Mouse (Mus musculus) bone marrow macrophage, adult 2 months (primary cell): ENCODE results near the gene Akr1a1.

Experiments used
- CTCF ChIP-seq: IDR thresholded peaks from 2 replicates; pipeline ENCODE4 v1.5.1; 2012; ENCODE audit warnings: low read depth, mild to moderate bottlenecking, low read length, moderate library complexity
- POLR2A ChIP-seq: IDR thresholded peaks from 2 replicates; pipeline ENCODE4 v1.6.1; 2012; ENCODE audit warnings: mild to moderate bottlenecking, low read depth, low read length, borderline replicate concordance

- TF ChIP-seq CTCF: no peak
- TF ChIP-seq POLR2A: no peak
Measured at GRCm38 (mm10) chr4:116692146-116692545, 40.7 kb upstream of the Akr1a1 start.
